Comparison of ENCODE assay signal across 8 mouse cellular contexts in genomic region chr15:98728366-98728765, GRCm38 (mm10). TPM values are rescaled to one million over a fixed set of nuclear protein-coding genes. Genes with fewer than 3 reads are reported as not detected.
DNase-seq lines count a peak whose midpoint lies in the region; ATAC-seq lines count a peak whose summit lies in the region.

No protein-coding gene starts in this region.

- H3K9ac ChIP-seq in intestine, embryonic 14.5 days (ENCODE audit: low read length), result no peak overlapping the region
- H3K9ac ChIP-seq in liver, embryonic 16.5 days (ENCODE audit: low read depth, low read length), result no peak overlapping the region

- 0 out of 2 replicates have a peak overlapping the region, but pooled peaks have one; percentile 62 for H3K4me3 ChIP-seq in intestine, embryonic 14.5 days (ENCODE audit: low read depth, low read length)
- H3K4me3 ChIP-seq in liver, embryonic 16.5 days (ENCODE audit: low read depth, low read length), result no peak overlapping the region; the same call in 1 of the 2 replicates

- H3K27me3 ChIP-seq in intestine, embryonic 14.5 days (replicated peaks; ENCODE audit: control insufficient read depth, insufficient read depth, low read length), result 0 out of 2 replicates have a peak, but pooled peaks cover 6% of the 10 kb centered on the region
- peaks cover 12% of the 10 kb centered on the region; the same call in 1 of the 2 replicates for H3K27me3 ChIP-seq in liver, embryonic 16.5 days (ENCODE audit: control insufficient read depth, insufficient read depth, low read depth, low read length)

- H3K36me3 ChIP-seq in intestine, embryonic 14.5 days (ENCODE audit: control insufficient read depth, insufficient read depth, low read length), result no peaks in the 10 kb centered on the region
- H3K36me3 ChIP-seq in liver, embryonic 16.5 days (ENCODE audit: control insufficient read depth, insufficient read depth), result no peaks in the 10 kb centered on the region

- 25% methylated on average over 9 of the region's 9 CpGs for WGBS in intestine, embryonic 14.5 days
- 20% methylated on average over 9 of the region's 9 CpGs for WGBS in liver, embryonic 16.5 days (ENCODE audit: insufficient replicate concordance)

- no peak for ATAC-seq in intestine, embryonic 14.5 days (replicated peaks; ENCODE audit: low FRiP score, low TSS enrichment, low read depth)
- ATAC-seq in liver, embryonic 16.5 days (ENCODE audit: low read depth), result no peak
- no peak for ATAC-seq in erythroid progenitor cell, adult 5-6 weeks (replicated peaks; ENCODE audit: low FRiP score, poor library complexity, severe bottlenecking)

- peak overlapping the region; percentile 83 for H3K4me2 ChIP-seq in intestine, embryonic 14.5 days (ENCODE audit: low read length)
- peak overlapping the region; percentile 63; the same call in 1 of the 2 replicates for H3K4me2 ChIP-seq in liver, embryonic 16.5 days (ENCODE audit: low read depth, low read length)

- H3K4me1 ChIP-seq in intestine, embryonic 14.5 days (replicated peaks; ENCODE audit: control insufficient read depth, insufficient read depth, low read length), result peaks cover 15% of the 10 kb centered on the region
- H3K4me1 ChIP-seq in liver, embryonic 16.5 days (ENCODE audit: control insufficient read depth, low read depth, low read length), result peaks cover 21% of the 10 kb centered on the region

- H3K27ac ChIP-seq in intestine, embryonic 14.5 days (ENCODE audit: low read depth), result no peak overlapping the region
- no peak overlapping the region for H3K27ac ChIP-seq in liver, embryonic 16.5 days (ENCODE audit: low read length)

- H3K9me3 ChIP-seq in intestine, embryonic 14.5 days (ENCODE audit: control insufficient read depth, low read length), result no peaks in the 10 kb centered on the region
- H3K9me3 ChIP-seq in liver, embryonic 16.5 days (replicated peaks; ENCODE audit: control insufficient read depth, low read length), result no peaks in the 10 kb centered on the region

- DNase-seq in embryo, embryonic 10 days (ENCODE audit: low spot score), result peak; percentile 18
- DNase-seq in embryo, embryonic 9.5 days (ENCODE audit: extremely low spot score), result no peak
- DNase-seq in adipocyte (ENCODE audit: low spot score), result peak; percentile 18
- DNase-seq in intestine, embryonic 14.5 days (ENCODE audit: low spot score), result no peak
- DNase-seq in testis, postnatal 10 days (ENCODE audit: low spot score), result no peak
- DNase-seq in thymus, postnatal 25 days, result no peak

RNA-seq across cellular contexts. Expression of gene Fkbp11, which starts 0.4 kb away (rescaled TPM):
- polyA plus RNA-seq in intestine, embryonic 14.5 days (2014; fragmentation: Nextera tagmentation; extraction: Ambion mirVana), result 47.9 and 53.1 TPM in 2 replicates
- polyA plus RNA-seq in liver, embryonic 16.5 days (2015; fragmentation: Nextera tagmentation; extraction: Ambion mirVana), result 172 and 182 TPM in 2 replicates
- 2.5 TPM in 1 of 2 replicates, not detected in the other for total RNA-seq in erythroid progenitor cell, adult 5-6 weeks (2015; ENCODE audit: low replicate concordance)
- 1.4 TPM in 1 of 2 replicates, not detected in the other for total RNA-seq in erythroid progenitor cell, adult 5-6 weeks (2017; ENCODE audit: low replicate concordance)

RNA-seq across cellular contexts. Expression of gene Ccdc65, which starts 20.4 kb away (rescaled TPM):
- 0.57 and 1.6 TPM in 2 replicates for polyA plus RNA-seq in intestine, embryonic 14.5 days (2014; fragmentation: Nextera tagmentation; extraction: Ambion mirVana)
- polyA plus RNA-seq in liver, embryonic 16.5 days (2015; fragmentation: Nextera tagmentation; extraction: Ambion mirVana), result not detected in 2 replicates
- not detected in 2 replicates for total RNA-seq in erythroid progenitor cell, adult 5-6 weeks (2015; ENCODE audit: low replicate concordance)
- total RNA-seq in erythroid progenitor cell, adult 5-6 weeks (2017; ENCODE audit: low replicate concordance), result not detected in 2 replicates

RNA-seq across cellular contexts. Expression of gene Arf3, which starts 34.6 kb away (rescaled TPM):
- polyA plus RNA-seq in intestine, embryonic 14.5 days (2014; fragmentation: Nextera tagmentation; extraction: Ambion mirVana), result 34.6 and 37.1 TPM in 2 replicates
- polyA plus RNA-seq in liver, embryonic 16.5 days (2015; fragmentation: Nextera tagmentation; extraction: Ambion mirVana), result 10.5 and 12.0 TPM in 2 replicates
- total RNA-seq in erythroid progenitor cell, adult 5-6 weeks (2015; ENCODE audit: low replicate concordance), result 5.4 and 7.6 TPM in 2 replicates
- total RNA-seq in erythroid progenitor cell, adult 5-6 weeks (2017; ENCODE audit: low replicate concordance), result 4.6 and 4.8 TPM in 2 replicates

RNA-seq across cellular contexts. Expression of gene Wnt10b, which starts 49.6 kb away (rescaled TPM):
- 0.12 TPM in 1 of 2 replicates, not detected in the other for polyA plus RNA-seq in intestine, embryonic 14.5 days (2014; fragmentation: Nextera tagmentation; extraction: Ambion mirVana)
- not detected in 2 replicates for polyA plus RNA-seq in liver, embryonic 16.5 days (2015; fragmentation: Nextera tagmentation; extraction: Ambion mirVana)
- total RNA-seq in erythroid progenitor cell, adult 5-6 weeks (2015; ENCODE audit: low replicate concordance), result 0.36 TPM in 1 of 2 replicates, not detected in the other
- total RNA-seq in erythroid progenitor cell, adult 5-6 weeks (2017; ENCODE audit: low replicate concordance), result not detected in 2 replicates

RNA-seq across cellular contexts. Expression of gene Rnd1, which starts 51.1 kb away (rescaled TPM):
- polyA plus RNA-seq in intestine, embryonic 14.5 days (2014; fragmentation: Nextera tagmentation; extraction: Ambion mirVana), result 0.83 and 1.0 TPM in 2 replicates
- polyA plus RNA-seq in liver, embryonic 16.5 days (2015; fragmentation: Nextera tagmentation; extraction: Ambion mirVana), result 0.78 and 1.1 TPM in 2 replicates
- 0.36 TPM in 1 of 2 replicates, not detected in the other for total RNA-seq in erythroid progenitor cell, adult 5-6 weeks (2015; ENCODE audit: low replicate concordance)
- not detected in 2 replicates for total RNA-seq in erythroid progenitor cell, adult 5-6 weeks (2017; ENCODE audit: low replicate concordance)

Comparison
In these comparisons a context has a peak if more than half of its experiments do, and no peak if none do; other contexts are left out.
1. DNase-seq: peak in embryo, embryonic 10 days (single experiment) and adipocyte (single experiment); none in embryo, embryonic 9.5 days (single experiment), intestine, embryonic 14.5 days (single experiment), testis, postnatal 10 days (single experiment) and thymus, postnatal 25 days (single experiment).